Mouse (Mus musculus) cortical plate, adult 2 months (tissue): ENCODE results near the gene Rrp1. TPM values are rescaled to one million over a fixed set of nuclear protein-coding genes. Genes with fewer than 3 reads are reported as not detected.
A peak's percentile ranks its signal among the peaks of the same experiment; 100 is the strongest.
"Not testable (repeated sequence)": the region's sequence is repeated elsewhere in the genome, so short reads cannot be mapped to it uniquely, and the experiment has no call there.

Experiments used
- H3K27ac ChIP-seq: fragments of 200-500 bp; 2 replicates; pipeline ENCODE4 v1.5.1; 2012; ENCODE audit warnings: low read length, control low read depth, inconsistent platforms; ENCODE audit not compliant: insufficient read depth
- H3K4me1 ChIP-seq: fragments of 200-500 bp; 2 replicates; pipeline ENCODE4 v1.6.1; 2011; ENCODE audit warnings: low read length; ENCODE audit not compliant: control insufficient read depth, insufficient read depth
- H3K4me3 ChIP-seq: fragments of 200-500 bp; 2 replicates; pipeline ENCODE4 v1.5.1; 2011; ENCODE audit warnings: mild to moderate bottlenecking, low read length, control low read depth; ENCODE audit not compliant: insufficient read depth
- CTCF ChIP-seq: fragments of 200-500 bp; IDR thresholded peaks from 2 replicates; pipeline ENCODE4 v1.5.1; 2011; ENCODE audit warnings: mild to moderate bottlenecking, control low read depth, low read length; ENCODE audit not compliant: insufficient read depth; ENCODE audit errors: extremely low read depth
- POLR2A ChIP-seq: fragments of 200-500 bp; IDR thresholded peaks from 2 replicates; pipeline ENCODE4 v1.6.1; 2011; ENCODE audit warnings: mild to moderate bottlenecking, low read length, control low read depth; ENCODE audit not compliant: insufficient read depth; ENCODE audit errors: extremely low read depth
- polyA plus RNA-seq: library from polyadenylated mRNA; depleted of rRNA; stranded (reverse); fragments of >200 nt; gene quantifications from 2 replicates; pipeline ENCODE4 v1.2.3, GENCODE M21; 2012

Gene Rrp1
- polyA plus RNA-seq, 1 experiment, result 519 TPM

GRCm38 (mm10) chr10:78428070-78428469 lies 15.2 kb upstream of the Rrp1 start:
- TF ChIP-seq POLR2A (no peak), CTCF (no peak)

DNA sequence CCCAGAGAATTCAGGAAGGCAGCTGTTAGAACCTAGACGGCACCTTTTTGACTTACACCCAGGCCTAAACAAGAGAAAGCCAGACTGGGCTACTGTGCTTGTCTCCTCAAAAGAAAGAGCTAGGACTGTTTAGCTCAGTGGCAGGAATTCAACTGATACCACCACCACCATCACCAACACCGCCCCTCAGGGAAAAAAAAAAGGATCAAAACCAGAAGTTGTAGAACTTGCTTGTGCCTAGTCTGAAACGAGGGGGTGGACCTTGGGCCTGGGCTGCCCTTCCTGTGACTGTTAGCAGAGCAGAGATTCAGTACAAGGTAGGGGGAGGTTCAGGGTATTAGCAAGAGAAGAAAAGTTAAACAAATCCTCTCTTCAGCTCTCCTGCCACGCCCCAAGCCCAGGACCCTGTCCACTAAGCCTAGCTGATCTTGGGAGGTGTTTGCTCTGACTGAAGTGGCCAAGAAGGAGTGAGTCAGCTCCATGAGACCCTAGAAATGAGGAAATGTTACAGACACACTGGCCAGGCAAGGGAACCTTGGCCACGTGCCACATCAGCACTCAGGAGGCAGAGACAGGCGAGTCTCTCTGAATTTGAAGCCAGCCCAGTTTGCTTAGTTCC lies 13.4 kb upstream of the Rrp1 start:
- H3K27ac ChIP-seq, result peak overlapping the region; percentile 55; the same call in 1 of the 2 replicates
- TF ChIP-seq POLR2A, result no peak
- no peak for TF ChIP-seq CTCF
- H3K4me1 ChIP-seq, result peaks cover 2% of the 10 kb centered on the region; the same call in 1 of the 2 replicates
- peak overlapping the region; percentile 79 for H3K4me3 ChIP-seq

More at GRCm38 (mm10) chr10:78428070-78428469, 15.2 kb upstream of the Rrp1 start:
- Histone ChIP-seq H3K4me3 (no peak overlapping the region), H3K4me1 (peaks cover 2% of the 10 kb centered on the region; the same call in 1 of the 2 replicates), H3K27ac (no peak overlapping the region)

- Histone ChIP-seq H3K4me1 (peaks cover 2% of the 10 kb centered on the region; the same call in 1 of the 2 replicates), H3K27ac (peak within 1 kb of the TSS; percentile 68), H3K4me3 (peak within 1 kb of the TSS; percentile 79)
- TF ChIP-seq POLR2A (peak; percentile 77; the same call in 1 of the 2 replicates), CTCF (no peak)
These were observed 12.6 kb upstream of the Rrp1 start, which contains the start of gene Cstb for GRCm38 (mm10) chr10:78425181-78426041. Gene Cstb, plus strand, starts transcription at chr10:78425669.

GRCm38 (mm10) chr10:78422614-78423013 lies 9.8 kb upstream of the Rrp1 start:
- peaks cover 2% of the 10 kb centered on the region; the same call in 1 of the 2 replicates for H3K4me1 ChIP-seq
- H3K27ac ChIP-seq, result no peak overlapping the region
- H3K4me3 ChIP-seq, result no peak overlapping the region
- no peak for TF ChIP-seq CTCF
- no peak for TF ChIP-seq POLR2A

DNA sequence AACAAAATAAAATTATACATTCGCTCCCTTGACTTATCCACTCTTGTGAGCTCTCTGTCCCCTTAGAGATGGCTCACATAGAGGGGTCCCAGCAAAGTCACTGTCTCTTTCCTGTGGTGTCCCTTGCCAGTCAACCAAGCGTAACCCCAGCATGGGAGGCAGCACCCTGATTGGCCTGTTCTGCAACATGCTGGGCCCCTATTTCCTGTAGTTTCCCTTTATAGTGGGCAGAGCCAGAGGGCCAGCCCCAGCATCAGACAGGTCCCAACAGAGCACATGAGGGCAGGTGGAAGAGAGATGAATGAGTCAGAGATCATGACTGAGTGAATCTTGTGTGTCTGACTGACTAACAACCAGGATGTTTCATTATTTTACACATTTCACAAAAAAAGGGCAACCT lies 8.1 kb upstream of the Rrp1 start:
- H3K27ac ChIP-seq, result no peak overlapping the region
- no peaks in the 10 kb centered on the region for H3K4me1 ChIP-seq
- no peak for TF ChIP-seq CTCF
- TF ChIP-seq POLR2A, result no peak
- H3K4me3 ChIP-seq, result no peak overlapping the region

- H3K4me1 ChIP-seq, result no peaks in the 10 kb centered on the region
- no peak overlapping the region for H3K4me3 ChIP-seq
- no peak overlapping the region for H3K27ac ChIP-seq
- no peak for TF ChIP-seq CTCF
- no peak for TF ChIP-seq POLR2A
These were observed 5.9 kb upstream of the Rrp1 start for GRCm38 (mm10) chr10:78418791-78419190.

DNA sequence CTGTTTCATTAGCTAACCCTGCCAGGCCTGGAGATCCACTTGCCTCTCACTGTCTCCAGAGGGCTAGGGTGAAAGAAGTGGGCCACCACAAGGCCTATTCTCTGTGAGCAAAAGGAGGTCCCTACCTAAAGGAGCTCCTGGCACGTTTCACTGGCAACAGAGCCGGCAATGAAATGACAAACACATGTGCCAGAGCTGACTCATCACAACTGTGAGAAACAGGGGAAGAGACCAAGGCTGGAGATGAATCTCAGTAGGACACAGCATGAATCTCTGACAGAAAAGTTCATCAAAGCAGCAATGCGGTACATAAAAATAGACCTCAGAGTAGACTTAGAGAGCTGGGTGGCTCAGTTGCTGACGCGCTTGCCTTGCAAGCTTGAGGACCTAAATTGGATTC lies 5.0 kb upstream of the Rrp1 start:
- TF ChIP-seq POLR2A (no peak), CTCF (no peak)
- no peak overlapping the region for H3K4me3 ChIP-seq
- no peak overlapping the region for H3K27ac ChIP-seq
- no peaks in the 10 kb centered on the region for H3K4me1 ChIP-seq

- not testable (repeated sequence) for H3K27ac ChIP-seq, H3K4me1 ChIP-seq
These were observed 2.1 kb upstream of the Rrp1 start for GRCm38 (mm10) chr10:78414936-78415335.

DNA sequence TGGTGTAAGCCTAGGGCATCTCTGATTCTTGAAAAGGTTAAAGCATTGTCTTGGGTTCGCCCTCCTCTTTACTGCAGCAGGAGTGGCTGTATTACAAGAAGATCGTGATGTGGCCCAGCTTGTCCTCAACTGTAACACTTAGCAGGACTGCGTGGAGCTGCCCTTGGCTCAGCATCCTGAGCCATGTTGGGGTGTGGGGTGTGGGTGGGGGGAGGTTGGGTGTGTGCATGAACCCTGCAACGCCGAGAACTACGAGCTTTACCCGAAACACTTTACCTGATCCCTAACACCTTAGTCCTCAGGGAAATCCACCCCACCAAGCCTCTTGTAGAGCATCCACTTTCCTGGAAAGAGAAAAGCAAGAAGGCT lies 293 bp upstream of the Rrp1 start:
- Histone ChIP-seq H3K4me3 (peak overlapping the region; percentile 59), H3K27ac (no peak overlapping the region), H3K4me1 (0 out of 2 replicates have a peak, but pooled peaks cover 2% of the 10 kb centered on the region)
- TF ChIP-seq POLR2A (no peak), CTCF (no peak)

More at GRCm38 (mm10) chr10:78414936-78415335, 2.1 kb upstream of the Rrp1 start:
- not testable (repeated sequence) for H3K4me3 ChIP-seq

DNA sequence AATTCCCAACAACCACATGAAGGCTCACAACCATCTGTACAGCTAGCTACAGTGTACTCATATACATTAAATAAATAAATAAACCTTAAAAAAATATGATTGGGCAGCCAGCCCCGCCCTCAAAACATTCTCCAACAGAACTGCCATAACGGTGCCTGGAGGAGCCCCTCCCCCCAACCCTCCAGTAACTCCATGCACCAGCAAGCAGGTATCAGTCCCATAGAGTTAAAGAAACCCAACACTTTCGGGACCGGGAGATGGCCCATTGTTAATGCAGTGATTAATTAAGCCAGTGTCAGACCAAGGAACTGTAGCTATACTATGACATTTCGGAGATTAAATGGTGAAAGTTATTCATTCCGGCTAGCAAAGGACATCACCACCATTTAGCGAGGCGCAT lies 992 bp downstream of the Rrp1 start:
- Histone ChIP-seq H3K4me1 (0 out of 2 replicates have a peak, but pooled peaks cover 2% of the 10 kb centered on the region), H3K27ac (no peak overlapping the region), H3K4me3 (peak overlapping the region; percentile 59)
- TF ChIP-seq CTCF (no peak), POLR2A (no peak)
